Mouse (Mus musculus) cortical plate, adult 2 months (tissue): ENCODE measurements at regions not wholly inside any gene's neighbourhood (a gene's known extent, or its start where the extent isn't known, plus 50 kb on each side); places are given as distances from the start of the nearest gene placed in this dataset.

Experiments used
- CTCF ChIP-seq: fragments of 200-500 bp; IDR thresholded peaks from 2 replicates; pipeline ENCODE4 v1.5.1; 2011; ENCODE audit warnings: mild to moderate bottlenecking, control low read depth, low read length; ENCODE audit not compliant: insufficient read depth; ENCODE audit errors: extremely low read depth
- POLR2A ChIP-seq: fragments of 200-500 bp; IDR thresholded peaks from 2 replicates; pipeline ENCODE4 v1.6.1; 2011; ENCODE audit warnings: mild to moderate bottlenecking, low read length, control low read depth; ENCODE audit not compliant: insufficient read depth; ENCODE audit errors: extremely low read depth

DNA sequence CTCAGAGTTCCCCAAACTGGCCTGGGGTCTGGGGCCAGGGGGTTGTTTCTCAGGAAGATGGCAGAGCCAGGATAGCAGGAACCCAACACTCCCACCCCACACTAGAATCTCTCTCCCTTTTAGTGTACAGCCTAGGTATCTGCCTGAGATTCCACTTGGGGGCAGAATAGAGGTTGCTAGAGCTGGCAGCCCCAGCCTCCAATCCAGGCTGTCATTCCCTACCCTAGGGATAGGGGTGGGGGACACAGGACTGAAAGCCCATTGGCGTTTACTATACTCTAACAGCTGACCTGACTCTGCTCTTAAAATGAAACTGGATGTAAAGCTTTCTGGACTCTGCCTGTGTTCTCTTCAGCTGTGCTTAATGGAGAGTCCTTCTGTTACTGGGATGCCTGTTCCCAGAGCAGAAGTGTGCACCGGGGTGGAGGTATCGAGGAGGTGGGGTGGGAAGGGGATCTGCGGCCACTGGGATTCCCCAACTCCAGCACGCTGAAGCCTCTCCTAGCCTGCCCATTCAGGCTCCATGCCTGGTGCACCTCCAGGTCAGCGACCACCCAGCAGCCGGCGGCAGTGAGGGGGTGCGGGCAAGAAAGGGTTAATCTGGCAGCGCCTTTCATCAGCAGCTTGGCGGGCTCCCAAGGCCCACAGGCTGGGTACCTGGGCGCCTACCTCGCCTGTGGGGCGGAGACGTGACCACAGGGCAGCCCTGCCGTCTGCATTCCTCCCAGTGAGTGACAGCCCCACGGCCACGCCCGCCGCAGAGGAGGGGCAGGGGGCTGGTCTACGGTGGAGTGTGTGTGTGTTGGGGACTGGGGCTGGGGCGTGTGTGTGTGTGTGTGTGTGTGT lies 50.9 kb upstream of the Tac4 start:
- 0 out of 2 replicates have a peak, but pooled peaks have one; percentile 3 for TF ChIP-seq CTCF
- TF ChIP-seq POLR2A: no peak
